Mouse (Mus musculus): Measurements from ENCODE around the gene Ptger3.

Ptger3 gene

DNA sequence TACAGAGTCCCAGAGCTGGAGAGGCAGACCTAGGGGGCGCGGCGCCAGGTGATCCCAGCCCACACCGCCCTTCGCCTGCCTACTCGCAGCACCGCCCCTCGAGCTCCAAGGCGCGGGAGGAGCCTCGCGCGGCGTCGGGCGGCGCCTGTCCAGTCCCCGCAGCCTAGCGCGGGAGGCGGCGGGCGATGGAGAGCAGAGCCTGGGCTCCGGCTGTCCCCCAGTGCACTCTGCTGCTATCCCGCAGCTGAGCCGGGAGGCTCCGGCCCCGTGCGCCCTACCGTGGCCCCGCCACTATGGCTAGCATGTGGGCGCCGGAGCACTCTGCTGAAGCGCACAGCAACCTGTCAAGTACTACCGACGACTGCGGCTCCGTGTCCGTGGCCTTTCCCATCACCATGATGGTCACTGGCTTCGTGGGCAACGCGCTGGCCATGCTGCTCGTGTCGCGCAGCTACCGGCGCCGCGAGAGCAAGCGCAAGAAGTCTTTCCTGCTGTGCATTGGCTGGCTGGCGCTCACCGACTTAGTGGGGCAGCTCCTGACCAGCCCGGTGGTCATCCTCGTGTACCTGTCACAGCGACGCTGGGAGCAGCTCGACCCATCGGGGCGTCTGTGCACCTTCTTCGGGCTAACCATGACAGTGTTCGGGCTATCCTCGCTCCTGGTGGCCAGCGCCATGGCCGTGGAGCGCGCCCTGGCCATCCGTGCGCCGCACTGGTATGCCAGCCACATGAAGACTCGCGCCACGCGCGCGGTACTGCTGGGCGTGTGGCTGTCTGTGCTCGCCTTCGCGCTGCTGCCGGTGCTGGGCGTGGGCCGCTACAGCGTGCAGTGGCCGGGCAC, at the start of gene Ptger3:
Gene Ptger3, plus strand, starts transcription at position 168 of the 841 bp plus-strand sequence.
- peak; percentile 8 for DNase-seq (ENCODE audit: low spot score)

DNA sequence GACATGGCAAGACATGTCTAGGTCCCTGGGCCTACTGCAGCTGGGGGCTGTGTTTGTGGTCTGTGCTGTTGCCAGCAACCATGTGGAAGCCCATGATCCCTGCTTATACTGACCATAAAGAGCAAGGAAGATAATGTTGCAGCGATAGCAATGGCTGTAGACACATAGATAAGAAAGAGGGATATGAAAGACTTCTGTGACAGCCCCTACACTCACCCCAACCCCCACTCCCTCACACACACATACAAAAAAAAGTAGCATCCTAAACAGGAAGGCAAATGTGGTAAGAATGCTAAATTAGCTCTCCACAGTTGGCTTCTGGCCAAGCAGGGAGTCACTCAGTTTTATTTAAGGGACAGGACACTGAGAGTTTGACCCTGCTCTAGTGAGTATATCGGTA, 48.7 kb upstream of the Ptger3 start:
- no peak for DNase-seq (ENCODE audit: low spot score)

DNA sequence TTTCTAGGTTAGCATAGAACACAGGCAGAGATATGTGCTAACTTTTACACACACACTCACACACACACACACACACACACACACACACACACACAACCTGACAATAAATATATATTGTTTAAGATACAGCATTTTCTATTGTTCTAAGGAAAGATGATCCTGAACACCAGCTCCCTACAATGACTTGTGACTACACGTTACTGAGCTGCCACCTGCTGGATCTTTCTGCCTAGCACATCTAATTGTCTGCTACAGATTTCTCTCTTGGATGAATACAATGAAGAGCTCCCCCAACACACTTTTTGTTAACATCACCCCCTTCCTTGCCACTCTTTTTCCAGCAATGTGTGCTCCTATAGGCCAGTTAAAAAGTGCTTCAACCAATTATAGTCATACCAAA, 46.3 kb upstream of the Ptger3 start:
- no peak for DNase-seq (ENCODE audit: low spot score)

DNA sequence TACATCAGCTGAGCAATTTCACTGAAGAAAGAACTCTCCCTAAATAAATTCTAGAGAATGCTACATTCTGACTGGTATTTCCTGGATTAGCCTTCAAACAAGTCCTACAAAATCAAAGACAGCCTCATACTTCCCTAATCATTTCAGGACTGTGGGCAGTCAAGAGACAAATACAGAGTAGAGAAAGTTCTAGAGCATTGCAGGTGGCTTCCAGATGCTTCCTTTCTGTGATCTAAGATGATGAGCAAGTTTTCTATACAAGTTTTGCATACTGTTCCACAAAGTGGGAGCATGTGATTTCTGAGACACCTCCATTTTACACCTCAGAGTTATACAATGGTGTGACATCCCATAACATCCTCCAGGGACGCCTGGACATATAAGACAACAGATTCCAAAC, 42.9 kb upstream of the Ptger3 start:
- DNase-seq (ENCODE audit: low spot score) = no peak

DNA sequence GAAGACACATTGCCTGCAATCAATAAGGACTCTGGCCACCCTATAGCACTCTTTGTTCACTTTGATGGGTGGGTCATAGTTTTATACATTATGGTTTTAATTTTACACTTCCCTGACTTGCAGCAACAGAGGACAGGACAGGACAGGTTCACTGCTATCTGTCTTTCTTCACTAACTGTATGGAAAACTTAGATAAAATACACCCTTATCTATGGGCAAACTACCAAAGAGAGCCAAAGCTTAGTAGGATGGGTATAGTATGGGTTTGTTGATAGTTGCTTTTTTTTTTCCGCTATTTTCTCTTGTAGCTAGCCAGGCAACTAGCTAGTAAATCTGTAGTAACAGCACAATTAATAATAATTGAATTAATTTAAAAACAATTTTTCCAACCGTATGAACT, 35.1 kb upstream of the Ptger3 start:
- DNase-seq (ENCODE audit: low spot score) = no peak

DNA sequence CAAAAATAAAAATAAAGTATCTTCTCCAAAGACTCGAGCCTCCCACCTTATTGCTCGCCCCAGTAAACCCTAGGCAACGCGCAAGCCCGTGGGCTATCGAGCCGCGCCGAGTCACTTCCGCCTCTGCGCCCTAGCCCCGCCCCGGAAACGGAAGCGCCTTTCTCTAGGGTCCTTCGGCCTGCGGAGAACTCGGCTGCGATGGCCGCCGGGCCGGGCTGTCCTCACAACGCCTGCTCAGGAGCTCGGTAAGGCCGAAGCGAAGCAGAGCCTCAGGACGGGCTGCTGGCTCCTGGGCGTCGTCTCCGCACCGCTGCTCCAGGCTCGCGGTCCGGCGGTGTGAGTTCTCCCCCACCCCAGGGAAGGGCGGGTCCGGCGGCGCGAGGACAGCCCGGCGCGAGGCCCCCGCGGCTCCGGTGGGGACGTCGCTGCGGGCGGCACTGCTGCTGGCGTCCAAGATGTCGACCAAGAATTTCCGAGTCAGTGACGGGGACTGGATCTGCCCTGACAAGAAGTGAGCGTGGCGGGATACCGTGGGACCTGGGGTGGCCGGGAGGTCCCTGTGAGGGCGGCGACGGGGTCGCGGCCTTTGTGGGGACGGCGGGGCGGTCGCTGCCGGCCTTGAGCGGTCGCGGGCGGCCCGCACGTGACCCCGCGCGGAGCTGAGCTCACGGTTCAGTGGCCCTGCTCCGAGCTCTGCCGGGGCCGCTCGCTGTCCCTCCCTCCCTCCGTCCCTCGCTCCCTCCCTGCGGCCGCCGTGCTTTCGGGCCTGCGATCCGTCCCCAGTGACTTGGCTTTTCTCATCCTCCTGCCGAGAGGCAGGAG, 32.5 kb upstream of the Ptger3 start, which contains the start of gene Zranb2:
Gene Zranb2, plus strand, starts transcription at position 197 of the 822 bp plus-strand sequence.
- DNase-seq (ENCODE audit: low spot score) = peak; percentile 95

DNA sequence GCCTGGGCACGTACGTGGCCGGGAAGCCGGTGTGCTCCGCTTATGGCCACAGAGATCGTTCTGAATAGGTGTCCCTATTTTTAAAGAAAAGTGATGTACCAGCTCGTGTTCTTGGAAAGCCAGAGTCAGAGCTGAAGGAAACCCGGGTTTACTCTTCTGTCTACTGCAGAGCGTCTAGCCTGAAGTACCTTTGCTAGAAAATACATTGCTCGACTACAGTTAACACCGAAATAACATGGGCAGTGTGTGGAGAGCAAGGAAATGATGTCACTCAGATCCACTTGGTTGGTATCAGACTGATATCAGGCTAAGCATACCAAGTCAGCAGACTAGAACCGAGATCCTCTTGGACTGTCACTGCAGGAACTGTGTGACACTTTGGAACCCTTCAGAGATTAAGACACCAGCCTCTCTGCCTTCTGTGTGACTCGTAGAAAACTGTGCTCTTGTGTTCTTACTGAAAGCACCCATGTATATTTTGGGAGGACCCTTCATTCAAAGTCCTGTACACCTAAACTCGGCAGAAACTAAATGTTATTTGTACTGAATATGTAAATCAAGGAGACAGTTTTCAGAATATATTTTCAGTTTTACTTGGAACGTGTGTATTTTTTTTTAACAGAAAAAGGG, 31.8 kb upstream of the Ptger3 start:
- no peak for DNase-seq (ENCODE audit: low spot score)

DNA sequence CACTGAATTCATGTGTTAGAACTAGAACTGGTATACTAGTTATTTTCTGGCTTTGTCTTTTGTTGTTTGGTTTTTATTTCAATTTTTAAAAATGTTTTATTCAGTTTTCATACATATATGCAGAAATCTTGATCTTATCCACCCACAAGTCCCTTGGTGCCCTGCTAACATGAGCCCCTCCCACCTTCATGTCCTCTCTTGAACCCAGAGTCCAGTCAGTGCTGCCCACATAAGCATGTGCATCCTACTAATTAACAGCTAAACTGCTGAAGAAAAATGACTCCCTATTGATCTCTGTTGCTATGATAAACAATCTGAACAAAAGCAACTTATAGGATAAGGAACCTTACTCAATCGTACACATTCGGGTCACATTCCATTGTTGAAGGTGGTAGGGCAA, 17.4 kb upstream of the Ptger3 start:
- DNase-seq (ENCODE audit: low spot score) = no peak

DNA sequence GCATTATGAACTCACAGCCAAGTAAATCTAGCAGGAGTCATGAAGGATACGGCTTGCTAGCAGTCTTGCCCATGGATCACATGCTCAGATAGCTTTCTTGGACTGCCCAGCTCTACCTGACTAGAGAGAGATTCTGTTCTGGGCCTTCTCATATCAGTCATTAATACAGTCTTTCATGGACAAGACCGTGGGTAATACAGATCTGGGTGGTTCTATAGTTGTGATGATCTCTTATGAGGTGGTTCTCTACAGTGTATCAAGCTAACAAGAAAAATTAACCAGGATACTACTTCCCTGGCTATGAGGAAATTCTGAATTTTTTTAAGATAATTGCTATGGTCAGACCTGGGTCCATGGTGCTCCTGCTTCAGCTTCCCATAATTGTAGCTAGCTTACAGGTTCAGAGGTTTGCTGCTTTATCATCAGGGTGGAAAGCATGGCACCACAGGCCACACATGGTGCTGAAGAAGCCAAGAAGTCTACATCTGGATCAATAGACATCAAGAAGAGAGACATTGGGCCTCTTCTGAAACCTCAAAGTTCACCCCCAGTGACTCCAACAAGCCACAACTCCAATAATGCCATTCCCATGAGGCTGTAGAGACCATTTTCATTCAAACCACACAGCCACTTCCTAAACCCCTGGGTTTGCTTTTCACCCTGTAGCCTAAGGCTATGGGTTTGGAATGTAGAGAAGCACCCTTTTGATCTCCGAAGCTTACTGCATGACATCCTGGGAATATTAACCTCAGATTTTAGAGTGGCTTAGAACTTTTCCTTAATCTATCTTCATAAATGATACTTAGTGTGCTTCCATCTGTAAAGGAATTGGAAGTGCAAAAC, 16.7 kb upstream of the Ptger3 start:
- DNase-seq (ENCODE audit: low spot score) = no peak

DNA sequence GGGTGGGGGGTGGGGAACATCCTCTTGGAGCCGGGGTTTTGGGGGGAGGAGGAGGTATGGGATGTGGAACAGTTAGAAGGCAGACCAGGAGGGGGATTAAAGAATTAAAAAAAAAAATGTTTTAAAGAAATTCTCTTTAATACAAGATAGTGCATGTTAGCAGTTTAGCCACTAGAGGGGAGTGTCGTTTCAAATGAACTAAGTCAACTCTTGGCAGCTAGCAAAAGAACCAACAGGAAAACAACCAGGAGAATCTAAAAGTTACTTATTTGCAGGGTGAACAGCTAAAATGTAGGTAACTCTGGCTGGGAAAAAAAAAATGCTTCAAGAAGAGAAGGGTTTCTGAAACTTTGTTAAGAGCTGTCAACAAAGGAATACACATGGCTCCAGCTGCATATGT, 1.5 kb upstream of the Ptger3 start:
- peak; percentile 20 for DNase-seq (ENCODE audit: low spot score)

DNA sequence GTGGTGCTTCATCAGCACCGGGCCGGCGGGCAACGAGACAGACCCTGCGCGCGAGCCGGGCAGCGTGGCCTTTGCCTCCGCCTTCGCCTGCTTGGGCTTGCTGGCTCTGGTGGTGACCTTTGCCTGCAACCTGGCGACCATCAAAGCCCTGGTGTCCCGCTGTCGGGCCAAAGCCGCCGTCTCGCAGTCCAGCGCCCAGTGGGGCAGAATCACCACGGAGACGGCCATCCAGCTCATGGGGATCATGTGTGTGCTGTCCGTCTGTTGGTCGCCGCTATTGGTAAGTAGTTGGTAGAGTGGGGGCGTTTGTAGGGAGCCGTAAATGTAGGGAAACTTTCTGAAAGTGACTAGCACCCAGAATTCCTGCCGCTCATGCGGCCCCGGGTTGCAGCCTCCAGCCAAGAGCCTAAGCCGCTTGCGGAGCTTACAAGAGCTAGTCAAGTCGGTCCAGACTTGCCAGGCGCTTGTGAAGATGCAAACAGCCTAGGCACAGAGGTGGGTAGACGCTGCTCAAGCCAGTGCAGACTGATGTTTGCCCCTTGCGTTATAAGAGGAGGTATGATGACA, 957 bp downstream of the Ptger3 start:
- DNase-seq (ENCODE audit: low spot score) = no peak

DNA sequence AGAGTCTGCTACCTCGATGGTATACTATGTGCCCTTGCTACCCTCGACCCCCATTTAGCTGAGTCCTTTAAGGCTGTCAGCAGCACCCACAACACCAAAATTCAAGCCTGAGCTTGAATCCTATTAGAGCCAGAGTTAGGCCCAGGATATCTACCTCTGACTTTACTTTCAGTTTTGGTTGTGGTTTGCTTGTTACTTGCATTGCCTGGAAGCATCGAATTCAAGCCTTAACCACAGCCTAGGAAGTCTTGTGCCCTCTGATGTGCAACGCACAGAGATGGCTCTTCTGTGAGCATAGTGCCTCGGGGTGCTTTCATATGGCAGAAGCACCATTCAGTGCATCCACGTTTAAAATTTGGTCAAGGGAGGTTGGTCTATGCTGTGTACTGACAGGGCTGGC, 5.3 kb downstream of the Ptger3 start:
- DNase-seq (ENCODE audit: low spot score) = no peak

DNA sequence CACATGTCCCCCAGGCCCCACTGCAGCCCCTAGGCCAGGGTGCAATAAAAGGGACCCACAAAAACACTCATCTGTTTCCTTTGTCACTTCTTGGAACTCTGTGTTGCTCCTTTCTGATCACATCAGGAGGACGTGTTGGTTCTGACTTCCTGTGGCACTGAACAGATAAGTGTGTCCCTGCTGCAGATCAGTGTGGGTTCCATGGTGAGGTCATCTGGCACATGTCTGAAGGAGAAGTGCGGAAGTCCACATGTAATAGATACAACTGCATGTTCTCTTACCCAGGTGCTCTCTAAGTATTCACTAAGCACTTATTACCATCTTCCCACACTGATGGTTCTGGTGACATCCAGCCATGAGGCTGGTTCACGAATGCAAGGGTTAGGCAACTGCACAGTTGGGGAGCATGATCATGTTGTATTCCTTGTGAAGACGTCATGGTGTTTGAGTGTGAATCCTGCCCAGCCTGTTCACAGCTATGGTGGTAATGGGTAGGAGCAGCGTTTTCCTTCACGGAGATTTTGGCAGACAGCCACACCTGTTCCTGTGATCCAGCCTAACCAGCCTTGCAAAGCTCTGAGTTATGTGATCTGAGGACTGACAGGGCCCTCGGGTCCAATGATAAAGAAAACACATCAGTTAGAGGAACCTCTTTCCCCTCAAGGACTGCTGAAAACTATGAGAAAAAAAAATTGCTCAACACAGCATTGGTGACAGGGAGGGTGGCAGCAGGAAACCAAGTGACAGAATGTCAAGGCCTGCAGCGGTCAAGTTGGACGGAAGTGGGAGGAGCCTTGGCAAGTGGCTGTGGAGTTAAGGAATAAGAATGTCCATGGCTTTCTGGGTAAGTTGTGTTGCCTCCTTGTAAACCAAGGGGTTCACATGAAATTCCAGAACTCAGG, 9.0 kb downstream of the Ptger3 start:
- no peak for DNase-seq (ENCODE audit: low spot score)

DNA sequence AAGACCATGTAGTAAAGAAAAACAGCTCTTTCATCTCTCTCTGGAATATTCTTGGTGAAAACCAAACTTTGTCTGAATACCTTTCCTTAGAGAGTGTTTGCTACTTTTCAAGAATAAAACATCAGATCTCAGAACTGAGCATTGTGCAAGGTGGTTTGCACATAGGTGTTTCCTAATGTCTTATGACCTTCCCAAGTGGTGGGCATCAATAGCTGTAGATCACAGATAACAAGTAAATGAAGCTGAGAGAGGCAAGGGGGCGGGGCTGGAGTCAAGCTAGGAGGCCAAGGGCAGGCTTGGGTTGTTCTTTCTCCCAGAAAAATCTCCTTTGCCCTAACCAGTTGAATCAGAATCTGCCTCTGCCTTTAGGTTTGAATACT, 9.6 kb downstream of the Ptger3 start:
- DNase-seq (ENCODE audit: low spot score) = no peak

DNA sequence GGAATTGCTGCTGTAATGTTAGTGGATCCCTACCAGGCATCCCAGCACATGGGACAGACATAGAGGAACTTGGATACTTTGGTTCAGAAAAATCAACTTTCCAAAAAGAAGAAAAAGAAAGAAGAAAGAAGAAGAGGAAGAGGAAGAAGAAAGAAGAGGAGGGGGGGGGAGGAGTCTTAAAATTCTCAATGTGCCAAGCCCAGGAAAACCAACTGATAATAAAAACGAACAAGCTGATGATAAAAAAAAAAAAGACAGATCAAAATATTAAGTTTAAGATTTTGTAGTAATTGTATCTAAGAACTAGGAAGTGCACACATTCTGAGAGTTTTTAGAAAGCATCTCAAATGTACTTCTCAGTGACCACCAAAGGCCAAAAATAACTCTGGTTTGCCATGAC, 10.2 kb downstream of the Ptger3 start:
- DNase-seq (ENCODE audit: low spot score) = no peak

DNA sequence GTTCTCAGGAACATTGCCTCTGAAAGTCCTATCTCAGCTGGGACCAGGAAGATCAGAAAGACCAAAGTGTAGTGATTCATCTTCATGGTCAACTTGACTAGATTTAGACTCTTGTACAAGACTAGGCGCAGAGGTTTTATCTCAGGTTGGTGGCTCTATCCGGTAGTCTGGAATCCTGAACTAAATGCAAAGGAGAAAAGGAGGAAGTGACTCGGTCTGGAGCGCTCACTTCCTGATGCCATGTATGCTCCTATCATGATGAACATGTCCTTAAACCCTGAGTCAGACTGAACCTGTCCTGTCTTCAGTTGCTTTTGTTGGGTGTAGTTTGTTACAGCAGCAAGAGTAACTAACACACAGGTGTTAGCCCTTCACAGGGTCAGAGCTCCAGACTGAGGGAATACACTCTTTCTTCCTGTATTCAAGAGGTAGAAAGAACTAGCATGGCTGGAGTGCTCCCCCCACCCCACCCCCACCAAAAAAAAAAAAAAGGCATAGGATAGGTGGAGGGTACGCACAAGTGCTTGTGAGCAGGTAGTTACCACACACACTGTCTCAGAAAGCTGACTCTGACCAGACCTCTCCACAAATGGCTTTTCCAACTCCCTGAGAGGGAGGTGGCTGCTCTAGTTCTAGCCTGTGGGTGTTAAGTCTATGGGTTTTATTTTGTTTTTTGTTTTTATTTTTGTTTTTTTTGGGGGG, 11.9 kb downstream of the Ptger3 start:
- no peak for DNase-seq (ENCODE audit: low spot score)

DNA sequence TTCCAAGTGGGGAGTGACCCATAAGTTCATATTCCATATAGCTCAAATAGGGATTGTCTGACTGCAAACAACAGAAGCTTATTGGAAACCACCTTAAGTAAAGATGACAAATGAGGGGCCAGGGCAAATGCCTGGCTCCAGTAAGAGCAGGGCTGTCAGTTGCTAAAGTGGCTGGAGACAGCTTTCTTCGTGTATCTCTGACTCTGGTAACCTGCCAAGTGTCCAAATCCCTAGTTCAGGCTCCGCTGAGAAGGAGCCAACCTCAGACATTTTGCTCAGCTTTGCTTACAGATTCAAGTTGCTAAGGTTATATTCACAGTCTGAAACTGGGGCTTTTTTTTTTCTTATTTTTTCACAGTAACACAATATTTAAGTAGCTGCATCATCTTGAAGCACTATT, 12.7 kb downstream of the Ptger3 start:
- DNase-seq (ENCODE audit: low spot score) = no peak

DNA sequence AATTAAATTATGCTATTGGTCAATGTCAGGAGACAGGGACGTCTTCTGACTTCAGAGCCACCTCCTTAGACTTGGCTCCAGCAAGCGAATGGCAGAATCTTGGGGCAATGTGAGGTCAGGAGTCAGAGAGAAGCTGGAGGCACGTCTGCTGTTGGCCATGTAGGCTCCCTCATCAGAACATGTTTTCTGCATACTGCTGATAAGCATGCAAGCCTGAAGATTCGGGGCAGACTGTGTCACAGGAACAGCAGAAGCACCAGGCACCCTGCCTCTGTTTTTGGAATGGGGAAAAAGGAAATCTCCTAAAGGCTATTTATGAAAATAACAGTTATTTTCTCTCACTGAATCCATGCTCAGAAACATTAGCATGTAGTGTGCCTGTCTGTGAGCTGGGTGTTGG, 13.6 kb downstream of the Ptger3 start:
- no peak for DNase-seq (ENCODE audit: low spot score)

DNA sequence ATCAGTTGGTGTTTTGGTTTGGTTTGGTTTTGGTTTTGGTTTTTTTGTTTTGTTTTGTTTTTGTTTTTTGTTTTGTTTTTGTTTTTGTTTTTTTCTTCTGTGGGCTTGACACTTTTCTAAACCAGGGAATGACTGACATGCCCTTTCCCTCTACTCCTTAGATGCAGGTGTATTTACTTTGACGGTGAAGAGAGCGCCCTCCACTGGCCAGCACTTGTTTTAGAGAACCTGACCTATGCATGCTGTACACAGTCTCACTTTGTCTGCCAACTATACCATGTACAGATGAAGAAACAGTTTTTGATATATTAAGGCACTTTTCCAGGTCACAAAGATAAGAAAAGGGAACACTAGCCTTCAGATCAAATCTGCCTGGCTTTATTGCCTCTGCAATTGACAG, 15.1 kb downstream of the Ptger3 start:
- no peak for DNase-seq (ENCODE audit: low spot score)
